Mouse (Mus musculus): Measurements from ENCODE around the gene Sidt2.

The Sidt2 gene

GRCm38 (mm10) chr9:45910995-45911394, 44.1 kb downstream of the Sidt2 start:
- no peak for DNase-seq

- no peak for DNase-seq
Observed at GRCm38 (mm10) chr9:45907078-45907428, 48.0 kb downstream of the Sidt2 start.

GRCm38 (mm10) chr9:45906355-45907077, 48.5 kb downstream of the Sidt2 start, which contains the start of the genes Pcsk7 and Rnf214:
Gene Pcsk7, plus strand, starts transcription at chr9:45906497.
Gene Rnf214, minus strand, starts transcription at chr9:45906911.
- DNase-seq, result peak; percentile 92 to 94

- peak in 1 of 2 experiments; percentile 26 for DNase-seq
Observed at GRCm38 (mm10) chr9:45905811-45906237, 49.2 kb downstream of the Sidt2 start.

GRCm38 (mm10) chr9:45905196-45905595, 49.9 kb downstream of the Sidt2 start:
- no peak for DNase-seq

- no peak for DNase-seq
Observed at GRCm38 (mm10) chr9:45893681-45894080, 61.4 kb downstream of the Sidt2 start.
